Mouse (Mus musculus): ENCODE data around the gene Cadm2.

Gene Cadm2

GRCm38 (mm10) chr16:67509079-67509478 lies 111.6 kb downstream of the Cadm2 start:
- no peak for DNase-seq (ENCODE audit: low read depth, low spot score)

- no peak for DNase-seq (ENCODE audit: low read depth, low spot score)
Observed at GRCm38 (mm10) chr16:67482542-67482941, 138.2 kb downstream of the Cadm2 start.

GRCm38 (mm10) chr16:67467041-67467440 lies 153.7 kb downstream of the Cadm2 start:
- no peak for DNase-seq (ENCODE audit: low read depth, low spot score)

GRCm38 (mm10) chr16:67436301-67436700 lies 184.4 kb downstream of the Cadm2 start:
- no peak for DNase-seq (ENCODE audit: low read depth, low spot score)

GRCm38 (mm10) chr16:67425371-67425770 lies 195.3 kb downstream of the Cadm2 start:
- DNase-seq (ENCODE audit: low read depth, low spot score): no peak

- DNase-seq (ENCODE audit: low read depth, low spot score): peak; percentile 28
Observed at GRCm38 (mm10) chr16:67410926-67411325, 209.8 kb downstream of the Cadm2 start.

- no peak for DNase-seq (ENCODE audit: low read depth, low spot score)
Observed at GRCm38 (mm10) chr16:67410482-67410881, 210.2 kb downstream of the Cadm2 start.

- DNase-seq (ENCODE audit: low read depth, low spot score): no peak
Observed at GRCm38 (mm10) chr16:67367745-67368144, 253.0 kb downstream of the Cadm2 start.

GRCm38 (mm10) chr16:67348011-67348410 lies 272.7 kb downstream of the Cadm2 start:
- DNase-seq (ENCODE audit: low read depth, low spot score): no peak

- DNase-seq (ENCODE audit: low read depth, low spot score): no peak
Observed at GRCm38 (mm10) chr16:67347561-67347960, 273.1 kb downstream of the Cadm2 start.

GRCm38 (mm10) chr16:67346621-67347290 lies 274.0 kb downstream of the Cadm2 start:
- no peak for DNase-seq (ENCODE audit: low read depth, low spot score)

GRCm38 (mm10) chr16:67344194-67344593 lies 276.5 kb downstream of the Cadm2 start:
- DNase-seq (ENCODE audit: low read depth, low spot score): no peak

GRCm38 (mm10) chr16:67311033-67311432 lies 309.7 kb downstream of the Cadm2 start:
- no peak for DNase-seq (ENCODE audit: low read depth, low spot score)

- DNase-seq (ENCODE audit: low read depth, low spot score): no peak
Observed at GRCm38 (mm10) chr16:67284664-67285063, 336.0 kb downstream of the Cadm2 start.

GRCm38 (mm10) chr16:67243598-67243997 lies 377.1 kb downstream of the Cadm2 start:
- no peak for DNase-seq (ENCODE audit: low read depth, low spot score)

GRCm38 (mm10) chr16:67234862-67235261 lies 385.8 kb downstream of the Cadm2 start:
- DNase-seq (ENCODE audit: low read depth, low spot score): peak; percentile 33

- DNase-seq (ENCODE audit: low read depth, low spot score): no peak
Observed at GRCm38 (mm10) chr16:67226696-67227095, 394.0 kb downstream of the Cadm2 start.

GRCm38 (mm10) chr16:67203329-67203728 lies 417.4 kb downstream of the Cadm2 start:
- no peak for DNase-seq (ENCODE audit: low read depth, low spot score)

- DNase-seq (ENCODE audit: low read depth, low spot score): no peak
Observed at GRCm38 (mm10) chr16:67192852-67193415, 427.8 kb downstream of the Cadm2 start.

GRCm38 (mm10) chr16:67192395-67192794 lies 428.3 kb downstream of the Cadm2 start:
- no peak for DNase-seq (ENCODE audit: low read depth, low spot score)

GRCm38 (mm10) chr16:67186322-67186721 lies 434.4 kb downstream of the Cadm2 start:
- DNase-seq (ENCODE audit: low read depth, low spot score): no peak

GRCm38 (mm10) chr16:67182958-67183357 lies 437.8 kb downstream of the Cadm2 start:
- no peak for DNase-seq (ENCODE audit: low read depth, low spot score)

- DNase-seq (ENCODE audit: low read depth, low spot score): no peak
Observed at GRCm38 (mm10) chr16:67175386-67175785, 445.3 kb downstream of the Cadm2 start.
